Mouse (Mus musculus) ovary, postnatal 10 days (tissue): ENCODE measurements around the gene Tmem63b.

Experiments
- DNase-seq: peaks from one replicate; pipeline ENCODE4 v3.0.0; 2022; ENCODE audit warnings: low spot score

The Tmem63b gene

GRCm38 (mm10) chr17:45686716-45687115 is at the start of gene Tmem63b:
TSS of gene Tmem63b (minus strand) at chr17:45686905.
- no peak for DNase-seq

DNA sequence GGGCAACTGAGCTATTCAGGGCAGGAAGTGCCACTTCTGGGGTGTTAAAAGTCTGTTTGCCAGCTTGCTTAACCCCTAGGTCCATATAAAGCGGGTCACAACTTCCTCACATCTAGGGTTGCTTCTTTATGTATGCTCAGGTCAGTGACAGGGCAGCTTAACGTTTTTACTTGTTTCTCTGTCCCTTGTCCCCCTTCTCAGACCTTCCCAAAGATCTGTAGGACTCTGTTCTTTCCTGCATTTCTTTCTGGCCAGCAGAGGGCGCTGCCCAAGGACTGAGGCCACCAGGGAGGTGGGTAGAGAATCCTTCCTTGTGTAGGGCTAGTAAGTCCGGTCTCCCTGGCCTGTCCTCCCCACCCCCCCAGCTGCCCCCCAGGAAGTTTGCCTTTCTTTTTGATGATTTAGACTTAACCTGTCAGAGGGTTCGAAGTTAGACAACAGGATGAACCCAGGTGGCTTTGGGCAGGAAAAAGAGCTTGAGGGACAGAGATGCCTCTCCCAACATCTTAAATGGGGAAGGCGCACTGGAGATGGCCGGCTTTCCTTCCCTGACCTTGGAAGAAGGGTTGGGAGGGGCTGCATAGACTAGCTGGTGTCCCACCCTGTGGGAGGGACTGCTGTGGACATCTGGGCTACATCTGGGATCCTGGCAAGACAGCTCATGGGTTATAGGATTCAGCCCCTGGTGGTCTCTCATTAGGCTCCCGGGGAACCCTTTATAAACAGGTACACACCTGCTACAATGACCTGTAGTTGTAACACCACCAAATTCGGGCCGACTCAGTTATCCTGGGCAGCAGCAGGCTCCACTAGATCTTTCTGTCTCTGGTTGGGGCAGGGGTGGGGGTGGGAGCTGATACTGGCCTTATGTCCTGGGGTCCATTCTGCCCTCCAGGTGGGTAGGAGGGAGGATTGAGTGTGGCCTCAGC is 48.9 kb upstream of the Tmem63b start:
- DNase-seq, result peak; percentile 81

GRCm38 (mm10) chr17:45734881-45735280 is 48.2 kb upstream of the Tmem63b start:
- DNase-seq, result no peak

GRCm38 (mm10) chr17:45734333-45734732 is 47.6 kb upstream of the Tmem63b start:
- DNase-seq, result no peak

GRCm38 (mm10) chr17:45733735-45734301 is 47.1 kb upstream of the Tmem63b start, which contains the start of gene 1600014C23Rik:
TSS of gene 1600014C23Rik (minus strand) at chr17:45733844.
- peak; percentile 19 for DNase-seq

DNA sequence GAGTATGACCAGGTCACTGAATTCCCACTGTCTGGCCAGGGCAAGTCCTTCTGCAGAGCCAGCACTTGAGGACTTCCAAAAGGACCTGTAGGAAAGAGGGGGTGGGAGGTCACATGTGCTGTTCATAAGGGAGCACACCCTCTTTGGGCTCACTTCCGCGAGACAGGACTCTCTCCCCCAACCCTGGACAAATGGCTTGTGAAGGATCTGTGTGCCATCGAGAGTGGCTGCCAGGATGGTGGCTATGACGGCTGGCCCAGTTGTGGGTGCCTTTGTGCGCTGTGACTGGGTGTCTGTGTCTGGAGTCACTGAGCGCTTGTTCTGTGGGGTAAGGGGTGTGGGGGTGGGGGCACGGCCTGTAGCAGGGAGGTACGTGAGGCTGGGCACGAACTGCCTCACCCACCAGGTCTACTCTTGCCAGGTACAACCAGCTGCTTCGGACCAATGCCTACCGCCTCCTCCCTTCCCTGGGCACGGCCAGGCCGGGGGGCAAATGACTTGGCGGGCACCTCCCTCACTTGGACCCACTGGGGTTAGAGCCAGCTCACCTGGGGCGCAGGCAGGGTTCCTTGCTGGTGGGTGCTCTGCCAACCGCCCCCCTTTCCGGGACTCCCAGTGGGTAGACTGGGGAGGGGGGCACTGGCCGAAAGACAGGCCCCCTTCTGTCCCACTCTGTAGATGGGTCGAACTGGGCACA is 46.5 kb upstream of the Tmem63b start:
- no peak for DNase-seq

- peak; percentile 73 for DNase-seq
Observed at GRCm38 (mm10) chr17:45731172-45731864, 44.6 kb upstream of the Tmem63b start.

DNA sequence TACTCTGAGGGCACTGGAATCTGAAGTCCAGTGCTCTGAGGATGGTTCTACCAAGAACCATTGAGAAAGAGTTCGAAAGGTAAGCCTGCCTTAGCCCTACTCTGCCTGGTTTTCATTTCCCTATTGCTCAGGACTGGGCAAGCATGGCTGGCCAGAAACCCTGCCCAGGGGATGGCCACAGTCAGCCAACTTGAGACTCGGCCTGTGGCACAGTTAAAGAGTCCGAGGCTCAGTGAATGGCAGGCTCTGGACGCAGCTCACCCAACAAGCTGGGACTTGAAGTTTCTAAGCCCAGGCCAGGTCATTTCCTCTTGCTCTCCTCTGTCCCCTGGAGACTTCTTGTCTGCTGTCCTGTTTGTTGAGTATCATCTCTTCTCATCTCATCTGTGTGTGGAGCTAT is 44.0 kb upstream of the Tmem63b start:
- no peak for DNase-seq

- no peak for DNase-seq
Observed at GRCm38 (mm10) chr17:45729387-45729786, 42.7 kb upstream of the Tmem63b start.

DNA sequence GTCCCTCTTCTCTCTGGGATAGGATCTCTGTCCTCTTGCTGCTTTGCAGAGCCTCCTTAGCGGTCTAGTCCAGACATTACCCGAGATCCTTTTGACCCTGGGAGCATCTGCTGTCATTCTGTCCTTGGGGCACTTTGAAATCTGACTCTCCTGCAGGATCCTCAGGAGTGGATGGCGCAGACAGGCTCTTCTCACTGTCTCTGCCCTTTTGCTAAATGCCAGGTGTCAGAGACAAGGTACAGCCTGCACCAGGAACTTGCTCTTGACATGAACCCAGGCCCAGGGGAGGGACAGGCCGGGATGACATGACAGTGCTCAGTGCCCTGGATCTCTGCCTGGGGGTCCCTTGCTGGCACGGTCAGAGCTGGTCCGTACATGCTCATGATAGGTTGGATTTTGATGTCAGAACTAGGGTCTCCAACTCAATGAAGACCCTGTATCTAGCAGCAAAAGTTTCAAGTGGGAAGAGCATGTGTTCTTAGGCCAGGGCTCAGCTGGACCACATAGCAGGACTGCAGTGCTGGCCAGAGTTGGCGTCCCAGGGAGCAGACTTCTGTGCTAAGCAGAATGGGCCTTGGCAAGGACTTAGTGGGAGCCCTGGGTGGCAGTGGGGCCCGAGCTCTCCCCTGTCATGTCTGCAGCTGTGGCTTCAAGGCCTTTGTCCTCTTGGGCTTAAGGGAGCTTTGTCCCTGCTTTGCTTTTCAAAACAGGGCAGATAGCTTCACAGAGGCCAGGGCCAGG is 41.4 kb upstream of the Tmem63b start:
- DNase-seq, result no peak

GRCm38 (mm10) chr17:45727481-45727880 is 40.8 kb upstream of the Tmem63b start:
- no peak for DNase-seq

- DNase-seq, result no peak
Observed at GRCm38 (mm10) chr17:45726249-45726648, 39.5 kb upstream of the Tmem63b start.

DNA sequence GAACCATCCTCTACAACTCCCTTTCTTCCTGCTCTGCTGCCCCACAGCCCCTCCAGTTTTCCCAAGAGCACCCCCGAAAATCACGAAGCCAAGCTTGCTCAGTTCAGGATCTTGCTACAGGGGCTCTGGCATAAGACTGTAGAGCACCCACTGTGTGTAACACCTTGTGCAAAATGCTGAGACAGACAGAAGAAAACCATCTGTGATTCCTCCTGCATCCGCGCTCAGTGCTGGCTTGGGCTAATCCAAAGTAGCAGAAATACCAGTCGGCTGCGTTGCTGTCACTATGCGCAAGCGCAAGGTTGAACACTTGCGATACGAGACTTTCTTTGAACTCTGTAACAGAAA is 37.8 kb upstream of the Tmem63b start:
- DNase-seq, result no peak

DNA sequence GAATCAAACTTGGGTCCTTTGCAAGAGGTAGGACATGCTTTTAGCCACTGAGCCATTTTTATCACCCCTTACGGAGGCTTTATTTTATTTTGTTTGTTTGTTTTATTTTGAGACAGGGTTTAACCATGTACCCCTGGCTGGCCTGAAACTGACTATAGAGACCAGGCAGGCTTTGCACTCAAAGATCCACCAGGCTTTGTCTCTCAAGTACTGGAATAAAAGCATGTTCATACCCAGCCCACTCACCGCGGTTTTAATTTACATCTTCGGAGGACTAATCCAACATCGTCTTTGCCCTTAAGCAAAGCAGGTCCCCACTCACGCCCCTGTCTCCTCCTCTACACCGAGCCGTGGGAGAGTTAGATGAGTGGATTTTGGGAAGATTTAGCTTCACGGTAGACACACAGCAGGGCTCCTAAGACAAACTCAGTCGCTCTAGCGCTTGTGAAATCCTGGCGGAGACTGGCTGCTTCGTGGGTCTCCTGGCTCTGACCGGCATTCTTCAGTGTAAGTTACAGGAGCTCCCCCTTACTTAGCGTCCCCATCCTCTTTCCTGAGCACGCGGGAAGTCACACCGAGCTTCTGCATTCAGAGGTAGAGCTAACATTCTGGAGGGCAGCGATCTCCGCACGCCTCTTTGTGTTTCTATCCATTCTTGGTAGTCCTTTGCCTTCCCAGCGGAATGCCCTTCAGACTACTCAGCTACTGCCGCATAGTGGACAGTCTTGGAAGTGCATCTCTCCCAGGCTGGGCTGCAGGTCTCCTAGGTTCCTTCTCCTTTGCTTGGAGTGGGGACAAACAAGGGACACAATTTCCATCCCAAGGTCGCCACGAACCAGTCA is 37.2 kb upstream of the Tmem63b start:
- DNase-seq, result peak; percentile 57

DNA sequence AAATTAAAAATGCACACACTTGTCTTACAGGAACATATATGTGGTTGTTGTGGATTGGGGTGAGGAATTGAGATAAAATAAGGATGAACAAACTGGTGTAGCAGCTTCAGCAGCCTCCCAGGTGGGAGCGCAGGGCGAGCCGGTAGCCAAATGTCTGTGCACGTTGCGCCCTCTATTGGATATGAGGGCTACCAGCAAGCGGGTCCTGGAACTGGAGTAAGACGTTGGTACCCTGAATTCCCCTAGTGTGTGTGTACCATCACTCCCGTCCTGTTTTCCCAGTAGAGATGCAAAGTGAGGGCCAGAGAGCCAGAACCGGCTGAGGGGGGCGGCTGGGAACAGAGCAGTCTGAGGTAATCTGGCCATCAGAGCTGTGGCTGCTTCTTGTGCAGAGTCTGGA is 31.6 kb upstream of the Tmem63b start:
- no peak for DNase-seq

- DNase-seq, result no peak
Observed at GRCm38 (mm10) chr17:45711525-45711924, 24.8 kb upstream of the Tmem63b start.

DNA sequence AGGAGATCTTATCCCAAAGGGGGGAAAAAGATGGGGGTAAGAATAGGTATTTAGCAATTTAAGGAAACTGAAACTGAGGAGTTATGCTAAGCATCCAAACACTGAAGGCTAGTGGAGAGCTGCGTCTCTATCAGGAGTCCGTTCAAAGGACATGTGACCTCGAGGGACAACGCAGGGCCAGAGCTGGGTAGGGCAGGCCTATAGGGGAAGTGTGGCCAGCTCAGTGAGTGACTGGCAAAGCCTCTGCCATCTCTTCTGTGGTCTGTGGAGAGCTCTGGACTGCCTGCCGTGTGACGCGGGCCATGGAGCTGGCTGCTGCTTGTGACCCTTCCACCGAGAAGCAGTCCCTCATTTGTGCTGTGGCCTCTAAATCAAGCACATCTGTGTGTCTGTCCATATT is 23.7 kb upstream of the Tmem63b start:
- no peak for DNase-seq

DNA sequence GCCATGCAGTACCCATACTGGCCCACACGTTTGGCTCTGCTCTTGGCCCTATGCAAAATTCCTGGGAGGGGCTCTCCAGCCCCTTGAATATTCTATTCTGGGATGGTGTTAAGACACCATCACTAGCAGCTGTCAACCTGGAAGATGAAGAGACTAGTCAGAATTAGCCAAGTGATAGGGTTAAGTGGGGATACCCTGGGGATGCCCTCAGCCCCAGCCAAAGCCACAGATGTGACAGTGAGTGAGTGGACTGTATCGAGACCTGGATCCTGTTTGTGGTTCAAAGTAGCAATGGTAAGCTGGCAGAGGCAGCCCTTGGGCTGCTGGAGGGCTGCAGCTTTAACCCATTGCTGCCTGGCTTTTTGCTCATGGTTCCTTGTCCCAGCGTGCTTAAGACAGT is 23.1 kb upstream of the Tmem63b start:
- DNase-seq, result no peak

- no peak for DNase-seq
Observed at GRCm38 (mm10) chr17:45708179-45708578, 21.5 kb upstream of the Tmem63b start.

DNA sequence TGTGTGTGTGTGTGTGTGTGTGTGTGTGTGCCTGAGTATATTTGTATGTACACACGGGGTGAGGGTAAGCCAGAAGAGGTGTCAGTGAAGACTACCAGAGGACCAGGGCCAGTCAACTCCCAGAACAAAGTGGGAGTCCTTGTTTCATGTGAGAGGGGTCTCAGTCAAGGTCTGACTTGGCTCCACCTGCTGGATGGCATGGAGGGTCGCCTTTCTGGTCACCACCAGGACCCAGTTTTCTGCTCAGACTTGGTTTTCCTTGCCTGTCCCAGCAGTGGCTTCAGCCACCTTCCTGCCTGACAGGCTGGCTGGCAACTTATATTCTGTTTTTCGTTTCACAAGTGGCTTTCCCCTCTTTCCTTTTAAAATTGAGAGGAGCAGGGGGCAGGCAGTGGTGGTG is 20.7 kb upstream of the Tmem63b start:
- DNase-seq, result no peak

- DNase-seq, result no peak
Observed at GRCm38 (mm10) chr17:45706796-45707195, 20.1 kb upstream of the Tmem63b start.
